Mouse (Mus musculus) megakaryocyte, embryonic 14.5 days (primary cell): Measurements from ENCODE around the gene Socs5. TPM values are rescaled to one million over a fixed set of nuclear protein-coding genes. Genes with fewer than 3 reads are reported as not detected.

Experiments
- H3K27me3 ChIP-seq: replicated peaks from 2 replicates; pipeline ENCODE3; 2012; ENCODE audit warnings: inconsistent platforms
- H3K36me3 ChIP-seq: replicated peaks from 2 replicates; pipeline ENCODE3; 2012; ENCODE audit warnings: low read length, inconsistent platforms, mixed read lengths
- H3K4me1 ChIP-seq: 2 replicates; pipeline ENCODE4 v1.6.1; 2012; ENCODE audit warnings: inconsistent platforms
- H3K4me3 ChIP-seq: replicated peaks from 2 replicates; pipeline ENCODE3; 2012; ENCODE audit warnings: moderate library complexity, mild to moderate bottlenecking, inconsistent platforms
- H3K9me3 ChIP-seq: 2 replicates; pipeline ENCODE4 v1.6.1; 2012; ENCODE audit warnings: inconsistent platforms
- FLI1 ChIP-seq: IDR thresholded peaks from 2 replicates; pipeline ENCODE4 v1.6.1; 2012; ENCODE audit warnings: low read length, inconsistent platforms, mixed read lengths
- GATA1 ChIP-seq: IDR thresholded peaks from 3 replicates; pipeline ENCODE4 v1.6.1; 2012; ENCODE audit warnings: mixed read lengths, low read length, inconsistent platforms, borderline replicate concordance
- polyA plus RNA-seq: library from polyadenylated mRNA; stranded (reverse); fragments of >175 nt; gene quantifications from 2 replicates; pipeline ENCODE4 v1.2.3, GENCODE M21; 2012; ENCODE audit warnings: low replicate concordance; ENCODE audit not compliant: insufficient read depth

Socs5 gene
- polyA plus RNA-seq, 1 experiment = 6.6 TPM

DNA sequence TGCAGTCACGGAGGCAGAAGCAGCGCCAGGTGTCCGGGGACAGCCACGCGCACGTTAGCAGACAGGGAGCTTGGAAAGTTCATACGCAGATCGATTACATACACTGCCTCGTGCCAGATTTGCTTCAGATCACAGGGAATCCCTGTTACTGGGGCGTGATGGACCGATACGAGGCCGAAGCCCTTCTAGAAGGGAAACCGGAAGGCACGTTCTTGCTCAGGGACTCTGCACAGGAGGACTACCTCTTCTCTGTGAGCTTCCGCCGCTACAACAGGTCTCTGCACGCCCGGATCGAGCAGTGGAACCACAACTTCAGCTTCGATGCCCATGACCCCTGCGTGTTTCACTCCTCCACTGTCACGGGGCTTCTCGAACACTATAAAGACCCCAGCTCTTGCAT, 27.2 kb downstream of the Socs5 start:
- TF ChIP-seq FLI1 (no peak), GATA1 (no peak)

DNA sequence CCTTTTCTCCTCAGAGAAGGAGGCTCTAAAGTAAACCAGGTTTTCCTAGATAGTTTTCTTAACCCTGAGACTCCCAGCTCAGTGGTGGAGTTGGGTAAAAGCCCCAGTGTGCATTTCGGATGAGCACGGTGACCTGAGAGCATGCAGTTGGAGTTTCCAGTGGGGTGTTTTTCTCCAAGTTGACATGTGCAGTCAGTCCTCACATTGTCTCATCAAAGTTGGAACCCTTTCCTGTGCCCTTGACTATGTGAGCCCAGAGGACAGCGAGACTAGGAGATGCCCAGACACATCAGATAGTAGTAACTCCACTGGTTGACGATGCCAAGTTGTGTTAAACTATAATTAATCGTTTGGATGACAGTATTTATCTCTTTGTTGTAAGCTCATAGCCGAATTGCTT, 28.3 kb downstream of the Socs5 start:
- Histone ChIP-seq H3K4me3 (no peak overlapping the region), H3K27me3 (no peaks in the 10 kb centered on the region), H3K36me3 (peaks cover 62% of the 10 kb centered on the region), H3K4me1 (peaks cover 6% of the 10 kb centered on the region; the same call in 1 of the 2 replicates), H3K9me3 (no peaks in the 10 kb centered on the region)
- no peak for TF ChIP-seq FLI1
- TF ChIP-seq GATA1 = no peak

More for the DNA sequence above, 27.2 kb downstream of the Socs5 start:
- H3K27me3 ChIP-seq = no peaks in the 10 kb centered on the region
- peaks cover 70% of the 10 kb centered on the region for H3K36me3 ChIP-seq
- H3K4me3 ChIP-seq = no peak overlapping the region
- H3K4me1 ChIP-seq = peaks cover 5% of the 10 kb centered on the region; the same call in 1 of the 2 replicates
- H3K9me3 ChIP-seq = no peaks in the 10 kb centered on the region

DNA sequence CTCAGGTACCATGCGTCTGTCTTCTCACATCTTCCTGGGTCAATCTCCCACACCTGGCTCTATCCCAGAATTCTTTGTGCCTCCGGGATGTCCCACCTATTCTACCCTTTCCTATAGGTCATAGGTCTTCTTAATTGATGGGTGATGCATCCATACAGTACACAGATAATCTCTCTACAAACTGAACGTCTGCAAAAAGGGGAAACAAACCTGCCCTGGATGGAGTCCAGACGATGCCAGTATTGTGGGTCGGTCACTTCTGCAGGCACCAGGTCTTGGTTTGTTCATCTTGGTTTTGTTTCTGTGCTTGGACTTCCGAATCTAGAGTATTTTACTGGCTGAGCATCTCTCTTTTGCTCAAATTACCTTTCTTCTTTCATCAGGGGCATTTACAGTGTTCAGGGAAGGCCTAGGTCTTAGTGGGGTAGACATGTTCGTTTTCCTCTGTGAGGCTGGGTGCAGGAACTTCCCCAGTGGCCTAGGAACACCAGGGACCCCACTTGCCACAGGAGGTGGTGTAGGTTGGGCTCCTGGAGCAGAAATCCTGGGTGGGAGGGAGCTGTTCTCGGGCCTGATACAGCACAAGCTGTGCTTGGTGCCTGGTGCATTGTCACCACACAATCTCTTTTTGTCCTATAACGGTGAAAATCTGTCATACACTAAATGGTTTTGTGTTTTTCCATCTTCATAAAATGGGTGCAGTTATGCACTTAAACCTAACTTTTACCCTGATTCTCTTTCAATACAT, 33.9 kb downstream of the Socs5 start:
- peaks cover 16% of the 10 kb centered on the region for H3K36me3 ChIP-seq
- H3K4me3 ChIP-seq = no peak overlapping the region
- H3K27me3 ChIP-seq = no peaks in the 10 kb centered on the region
- peaks cover 9% of the 10 kb centered on the region for H3K9me3 ChIP-seq
- H3K4me1 ChIP-seq = peaks cover 20% of the 10 kb centered on the region
- TF ChIP-seq GATA1 (no peak), FLI1 (no peak)

DNA sequence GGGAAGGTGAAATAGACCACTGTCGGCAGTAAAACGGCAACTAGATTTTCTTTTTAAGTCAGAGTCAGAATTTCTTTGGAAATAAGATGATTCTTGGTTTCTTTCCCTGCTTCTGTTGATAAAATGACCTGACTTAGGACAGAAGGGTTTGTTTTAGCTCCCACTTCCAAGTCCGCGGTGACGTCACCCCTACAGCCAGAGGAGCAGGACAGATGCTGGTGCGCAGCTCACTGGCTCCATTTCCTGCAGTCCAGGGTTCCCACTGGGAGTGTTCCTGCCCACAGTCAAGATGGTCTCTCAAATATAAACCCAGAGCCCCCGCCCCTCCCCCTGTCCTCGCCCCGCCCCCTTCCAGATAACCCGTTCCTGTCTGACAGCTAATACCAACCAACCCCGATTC, 34.8 kb downstream of the Socs5 start:
- no peaks in the 10 kb centered on the region for H3K27me3 ChIP-seq
- TF ChIP-seq GATA1 = no peak
- no peak for TF ChIP-seq FLI1
- H3K36me3 ChIP-seq = peaks cover 7% of the 10 kb centered on the region
- no peak overlapping the region for H3K4me3 ChIP-seq
- H3K4me1 ChIP-seq = peaks cover 20% of the 10 kb centered on the region
- H3K9me3 ChIP-seq = peaks cover 9% of the 10 kb centered on the region

DNA sequence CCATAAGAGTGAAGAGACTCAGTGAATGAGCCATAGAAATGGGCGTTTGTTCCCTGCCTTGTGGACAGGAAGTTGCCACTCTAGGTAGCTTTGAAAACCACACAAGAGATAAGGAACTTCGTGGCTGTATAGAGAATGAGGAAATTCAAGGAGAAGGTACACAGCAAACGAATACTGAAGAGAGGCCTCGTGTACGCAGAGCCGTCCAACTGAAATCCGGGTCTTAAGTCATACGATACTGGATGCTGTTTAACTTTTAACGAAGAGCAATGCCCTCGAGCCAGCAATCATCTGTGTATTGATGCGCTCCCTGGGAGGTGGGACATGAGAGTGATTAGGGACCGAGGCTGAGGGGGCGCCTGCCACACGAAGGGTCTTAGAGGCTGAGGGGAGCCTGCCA, 35.7 kb downstream of the Socs5 start:
- peaks cover 7% of the 10 kb centered on the region for H3K36me3 ChIP-seq
- H3K9me3 ChIP-seq = peaks cover 9% of the 10 kb centered on the region
- H3K4me3 ChIP-seq = no peak overlapping the region
- no peaks in the 10 kb centered on the region for H3K27me3 ChIP-seq
- H3K4me1 ChIP-seq = peaks cover 20% of the 10 kb centered on the region
- TF ChIP-seq GATA1 (no peak), FLI1 (no peak)

DNA sequence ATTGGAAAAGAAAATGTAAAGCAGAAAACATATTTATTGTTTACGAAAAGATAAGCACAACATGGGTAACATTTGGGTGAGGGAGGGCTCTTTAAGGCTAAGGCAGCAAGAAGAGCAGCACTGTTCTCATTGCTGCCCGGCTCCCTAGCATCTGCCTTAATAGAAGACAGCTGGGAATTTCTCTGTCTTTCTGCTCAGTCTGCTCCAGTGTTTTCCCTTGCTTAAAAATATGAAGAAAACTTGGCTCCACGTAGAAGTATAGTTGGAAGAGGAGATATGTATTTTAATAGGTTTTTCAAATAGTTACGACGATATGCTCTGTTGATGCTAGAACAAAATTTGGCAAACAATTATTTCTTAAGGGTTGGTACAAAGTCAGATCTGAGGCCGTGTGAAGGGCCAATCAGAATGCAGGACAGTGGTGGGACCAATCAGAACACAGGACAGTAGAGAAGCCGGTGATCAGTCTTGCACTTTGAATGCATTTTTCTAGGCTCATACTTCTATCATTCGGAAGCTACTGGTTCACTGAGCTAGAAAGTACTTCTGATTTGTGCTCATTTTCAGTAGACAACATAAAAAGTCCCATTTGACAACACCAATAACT, 39.0 kb downstream of the Socs5 start:
- TF ChIP-seq GATA1 (no peak), FLI1 (no peak)
- Histone ChIP-seq H3K4me1 (peaks cover 27% of the 10 kb centered on the region), H3K4me3 (no peak overlapping the region), H3K9me3 (peaks cover 9% of the 10 kb centered on the region), H3K36me3 (peaks cover 3% of the 10 kb centered on the region), H3K27me3 (no peaks in the 10 kb centered on the region)

DNA sequence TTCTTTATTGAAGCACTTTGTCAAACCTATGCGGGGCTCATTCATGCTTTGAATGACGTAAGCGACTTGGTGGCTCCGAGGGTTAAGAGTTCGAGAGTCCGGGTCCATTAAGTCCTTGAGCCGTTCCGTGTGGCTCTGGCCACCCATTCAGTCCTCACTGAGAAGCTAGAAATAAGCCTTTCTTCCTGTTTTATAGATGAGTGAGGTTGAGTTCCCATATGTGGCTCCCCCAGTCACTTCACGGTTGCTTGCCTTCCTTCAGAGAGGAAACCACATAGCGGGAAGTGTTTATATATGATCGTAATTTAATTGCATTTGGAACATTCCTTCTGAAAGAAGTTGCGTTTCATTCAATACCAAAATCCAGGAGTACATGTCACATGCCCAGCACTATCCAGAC, 42.3 kb downstream of the Socs5 start:
- peaks cover 26% of the 10 kb centered on the region for H3K4me1 ChIP-seq
- H3K9me3 ChIP-seq = peaks cover 4% of the 10 kb centered on the region
- TF ChIP-seq FLI1 (no peak), GATA1 (no peak)
- H3K4me3 ChIP-seq = no peak overlapping the region
- H3K36me3 ChIP-seq = no peaks in the 10 kb centered on the region
- H3K27me3 ChIP-seq = peaks cover 6% of the 10 kb centered on the region

DNA sequence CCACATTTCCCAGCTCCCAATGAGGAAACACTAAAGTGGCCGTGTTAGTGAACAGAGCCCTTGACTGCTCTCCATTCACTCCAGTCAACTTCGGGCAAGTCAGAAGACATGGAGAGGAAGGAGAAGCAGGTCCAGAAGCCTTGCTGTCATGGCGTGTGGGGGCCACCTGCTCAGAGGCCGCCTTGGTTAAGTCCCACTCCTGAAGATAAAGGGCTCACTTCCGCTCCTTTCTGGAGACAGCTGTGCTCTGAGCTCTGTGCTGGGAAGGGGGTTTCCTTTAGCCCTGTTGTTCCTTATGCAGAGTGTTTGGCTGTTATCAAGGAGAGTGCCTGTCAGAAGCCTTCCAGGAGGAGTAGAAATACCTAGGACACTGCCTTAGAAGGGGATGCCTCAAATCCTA, 45.5 kb downstream of the Socs5 start:
- Histone ChIP-seq H3K4me3 (no peak overlapping the region), H3K27me3 (peaks cover 28% of the 10 kb centered on the region), H3K36me3 (no peaks in the 10 kb centered on the region), H3K9me3 (peaks cover 6% of the 10 kb centered on the region; the same call in 1 of the 2 replicates), H3K4me1 (peaks cover 41% of the 10 kb centered on the region)
- TF ChIP-seq GATA1 = no peak
- TF ChIP-seq FLI1 = no peak

DNA sequence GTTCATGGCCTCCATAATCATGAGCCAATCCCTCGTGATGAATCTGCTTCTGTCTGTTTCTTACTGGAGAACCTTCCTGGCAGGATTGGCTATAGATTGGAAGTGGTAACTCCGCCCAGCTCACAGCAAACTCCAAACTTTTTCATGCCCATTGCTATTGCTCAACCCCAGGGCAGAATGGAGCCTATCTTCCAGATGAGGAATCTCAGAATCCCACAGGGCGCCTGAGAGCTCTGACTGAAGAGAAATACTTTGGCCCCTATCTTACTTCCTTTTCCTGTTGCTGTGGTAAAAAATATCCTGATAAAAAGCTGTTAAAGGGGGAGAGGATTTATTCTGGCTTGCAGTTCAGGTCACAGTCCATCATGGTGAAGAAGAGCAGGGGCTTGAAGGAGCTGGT, 48.2 kb downstream of the Socs5 start:
- H3K36me3 ChIP-seq = no peaks in the 10 kb centered on the region
- H3K27me3 ChIP-seq = peaks cover 33% of the 10 kb centered on the region
- H3K4me3 ChIP-seq = no peak overlapping the region

DNA sequence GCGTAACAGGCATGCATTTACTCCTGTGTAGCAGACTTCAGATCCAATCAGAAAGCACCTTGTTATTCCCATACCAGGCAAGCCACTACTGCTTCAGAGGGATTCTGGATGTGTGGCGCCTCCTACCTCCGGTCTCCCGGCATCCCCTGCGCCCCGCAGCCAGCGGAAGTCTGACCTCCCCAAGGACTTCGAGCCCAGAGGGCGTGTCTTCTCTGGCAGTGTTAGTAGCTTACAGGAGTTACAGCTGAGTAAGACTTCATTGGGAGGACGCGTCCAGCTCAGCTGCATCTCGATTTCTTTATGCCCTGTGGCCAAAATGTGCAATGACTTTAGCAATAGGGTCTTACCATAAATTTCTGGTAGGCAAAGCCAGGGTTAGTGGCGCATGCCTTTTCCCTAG, 50.3 kb downstream of the Socs5 start:
- TF ChIP-seq FLI1 (no peak), GATA1 (no peak)
- H3K4me3 ChIP-seq = no peak overlapping the region
- peaks cover 20% of the 10 kb centered on the region for H3K4me1 ChIP-seq
- peaks cover 30% of the 10 kb centered on the region for H3K27me3 ChIP-seq
- H3K9me3 ChIP-seq = peaks cover 18% of the 10 kb centered on the region
- no peaks in the 10 kb centered on the region for H3K36me3 ChIP-seq

More for the DNA sequence above, 48.2 kb downstream of the Socs5 start:
- Histone ChIP-seq H3K9me3 (peaks cover 18% of the 10 kb centered on the region), H3K4me1 (peaks cover 30% of the 10 kb centered on the region)
- no peak for TF ChIP-seq GATA1
- no peak for TF ChIP-seq FLI1
